Mouse (Mus musculus): ENCODE results near the gene Fmo3. TPM values are rescaled to one million over a fixed set of nuclear protein-coding genes. Genes with fewer than 3 reads are reported as not detected.

The Fmo3 gene
- polyA plus RNA-seq, 1 experiment from 2014 or later: not detected

- no peaks in the 10 kb centered on the region for H3K4me1 ChIP-seq (ENCODE audit: control insufficient read depth, insufficient read depth, low read length)
- H3K9ac ChIP-seq (ENCODE audit: low read depth, low read length): no peak overlapping the region
- no peaks in the 10 kb centered on the region for H3K9me3 ChIP-seq (ENCODE audit: control insufficient read depth, low read length)
- no peak overlapping the region for H3K4me3 ChIP-seq (ENCODE audit: low read length)
- H3K27me3 ChIP-seq (ENCODE audit: control insufficient read depth, insufficient read depth, low read length): no peaks in the 10 kb centered on the region
- no peak overlapping the region for H3K4me2 ChIP-seq (replicated peaks; ENCODE audit: low read depth, low read length)
- ATAC-seq (ENCODE audit: low FRiP score, low TSS enrichment): no peak
- no peak overlapping the region for H3K27ac ChIP-seq (ENCODE audit: low read depth, low read length)
- no peaks in the 10 kb centered on the region for H3K36me3 ChIP-seq (ENCODE audit: control insufficient read depth, insufficient read depth, low read length)
These were observed 72.2 kb downstream of the Fmo3 start for GRCm38 (mm10) chr1:162912085-162912484.

Other genes starting within 250 kb of the Fmo3 start
- gene Prrc2c, start 244.0 kb downstream of the Fmo3 start, polyA plus RNA-seq (2014; fragmentation: Nextera tagmentation; extraction: Ambion mirVana): 175 and 204 TPM in 2 replicates
- gene Fmo4, start 170.6 kb downstream of the Fmo3 start, polyA plus RNA-seq (2014; fragmentation: Nextera tagmentation; extraction: Ambion mirVana): 0.17 and 0.60 TPM in 2 replicates
- gene Fmo1, start 117.9 kb downstream of the Fmo3 start, polyA plus RNA-seq (2014; fragmentation: Nextera tagmentation; extraction: Ambion mirVana): 8.9 and 17.2 TPM in 2 replicates
- gene Fmo2, start 85.8 kb downstream of the Fmo3 start, polyA plus RNA-seq (2014; fragmentation: Nextera tagmentation; extraction: Ambion mirVana): 0.99 and 1.2 TPM in 2 replicates
- gene Fmo6, start 47.0 kb downstream of the Fmo3 start, polyA plus RNA-seq (2014; fragmentation: Nextera tagmentation; extraction: Ambion mirVana): 0.12 and 0.44 TPM in 2 replicates
- not detected in 2 replicates for gene Mroh9, start 101.1 kb upstream of the Fmo3 start, polyA plus RNA-seq (2014; fragmentation: Nextera tagmentation; extraction: Ambion mirVana)